Mouse (Mus musculus): ENCODE results near the gene Gm20388.
"Not testable (repeated sequence)": the region's sequence is repeated elsewhere in the genome, so short reads cannot be mapped to it uniquely, and the experiment has no call there.

GRCm38 (mm10) chr8:123631746-123632145 lies 3721.1 kb downstream of the Gm20388 start:
- TF ChIP-seq CTCF, POLR2A (IDR thresholded peaks at IDR 0.05; ENCODE audit: extremely low read depth, insufficient read depth, low read length): not testable (repeated sequence)

Measured in cortical plate, adult 2 months (tissue).